Mouse (Mus musculus) retina, postnatal 7 days (tissue): ENCODE results near the gene Wdr72.

Source experiments
- DNase-seq: peaks from one replicate; pipeline ENCODE4 v3.0.0-alpha.2; 2012; ENCODE audit warnings: low read depth, low spot score

Wdr72 gene

GRCm38 (mm10) chr9:74241292-74241691 is 131.1 kb downstream of the Wdr72 start:
- DNase-seq: no peak

- DNase-seq: no peak
Measured at GRCm38 (mm10) chr9:74248084-74248483, 137.9 kb downstream of the Wdr72 start.

- DNase-seq: no peak
Measured at GRCm38 (mm10) chr9:74249486-74249885, 139.3 kb downstream of the Wdr72 start.

- no peak for DNase-seq
Measured at GRCm38 (mm10) chr9:74250522-74250921, 140.4 kb downstream of the Wdr72 start.

GRCm38 (mm10) chr9:74258389-74258788 is 148.2 kb downstream of the Wdr72 start:
- peak; percentile 17 for DNase-seq

- no peak for DNase-seq
Measured at GRCm38 (mm10) chr9:74277752-74278385, 167.7 kb downstream of the Wdr72 start.

- no peak for DNase-seq
Measured at GRCm38 (mm10) chr9:74282072-74282471, 171.9 kb downstream of the Wdr72 start.

- DNase-seq: peak; percentile 28
Measured at GRCm38 (mm10) chr9:74286210-74286609, 176.1 kb downstream of the Wdr72 start.

GRCm38 (mm10) chr9:74294479-74294878 is 184.3 kb downstream of the Wdr72 start:
- no peak for DNase-seq

GRCm38 (mm10) chr9:74318771-74319170 is 208.6 kb downstream of the Wdr72 start:
- no peak for DNase-seq

GRCm38 (mm10) chr9:74324089-74324924 is 214.2 kb downstream of the Wdr72 start:
- no peak for DNase-seq

- DNase-seq: no peak
Measured at GRCm38 (mm10) chr9:74324925-74325295, 214.8 kb downstream of the Wdr72 start.

- DNase-seq: no peak
Measured at GRCm38 (mm10) chr9:74325981-74326380, 215.8 kb downstream of the Wdr72 start.

- no peak for DNase-seq
Measured at GRCm38 (mm10) chr9:74328821-74329220, 218.7 kb downstream of the Wdr72 start.

- no peak for DNase-seq
Measured at GRCm38 (mm10) chr9:74330706-74331495, 220.7 kb downstream of the Wdr72 start.

- no peak for DNase-seq
Measured at GRCm38 (mm10) chr9:74332321-74332720, 222.2 kb downstream of the Wdr72 start.
